Mouse (Mus musculus) brain, adult 2 months (tissue): ENCODE measurements around the gene Pan2.
"Not testable (repeated sequence)": the region's sequence is repeated elsewhere in the genome, so short reads cannot be mapped to it uniquely, and the experiment has no call there.

Source experiments
- DNase-seq: peaks from one replicate; pipeline ENCODE4 v3.0.0; 2011; ENCODE audit warnings: low read depth, low spot score

The Pan2 gene

GRCm38 (mm10) chr10:128303126-128304021 lies at the start of gene Pan2:
Gene Pan2 (plus strand): TSS chr10:128303335.
- DNase-seq = peak; percentile 100

- no peak for DNase-seq
Measured at GRCm38 (mm10) chr10:128253677-128254255, 49.4 kb upstream of the Pan2 start, which contains the start of gene Apon. Gene Apon (plus strand): TSS chr10:128254096.

- no peak for DNase-seq
Measured at GRCm38 (mm10) chr10:128255925-128256324, 47.2 kb upstream of the Pan2 start.

GRCm38 (mm10) chr10:128256328-128256727 lies 46.8 kb upstream of the Pan2 start:
- DNase-seq = peak; percentile 56

- peak; percentile 44 for DNase-seq
Measured at GRCm38 (mm10) chr10:128258953-128259352, 44.2 kb upstream of the Pan2 start.

- no peak for DNase-seq
Measured at GRCm38 (mm10) chr10:128259946-128260345, 43.2 kb upstream of the Pan2 start.

GRCm38 (mm10) chr10:128260376-128260775 lies 42.8 kb upstream of the Pan2 start:
- not testable (repeated sequence) for DNase-seq

- no peak for DNase-seq
Measured at GRCm38 (mm10) chr10:128262300-128262699, 40.8 kb upstream of the Pan2 start.

GRCm38 (mm10) chr10:128263393-128264310 lies 39.5 kb upstream of the Pan2 start:
- DNase-seq = peak; percentile 33

GRCm38 (mm10) chr10:128268371-128268770 lies 34.8 kb upstream of the Pan2 start, which contains the start of gene Apof:
Gene Apof (plus strand): TSS chr10:128268671.
- no peak for DNase-seq

- DNase-seq = no peak
Measured at GRCm38 (mm10) chr10:128269206-128269910, 33.8 kb upstream of the Pan2 start.

GRCm38 (mm10) chr10:128270287-128270841 lies 32.8 kb upstream of the Pan2 start, which contains the start of gene Stat2:
Gene Stat2 (plus strand): TSS chr10:128270559.
- DNase-seq = peak; percentile 100

GRCm38 (mm10) chr10:128270866-128271265 lies 32.3 kb upstream of the Pan2 start:
- no peak for DNase-seq

- DNase-seq = peak; percentile 57
Measured at GRCm38 (mm10) chr10:128271883-128272282, 31.3 kb upstream of the Pan2 start.

GRCm38 (mm10) chr10:128272819-128273439 lies 30.2 kb upstream of the Pan2 start:
- DNase-seq = not testable (repeated sequence)

GRCm38 (mm10) chr10:128275374-128275773 lies 27.8 kb upstream of the Pan2 start:
- not testable (repeated sequence) for DNase-seq

GRCm38 (mm10) chr10:128278158-128278557 lies 25.0 kb upstream of the Pan2 start:
- no peak for DNase-seq

GRCm38 (mm10) chr10:128280943-128281342 lies 22.2 kb upstream of the Pan2 start:
- DNase-seq = no peak

GRCm38 (mm10) chr10:128281682-128282081 lies 21.5 kb upstream of the Pan2 start:
- DNase-seq = no peak

GRCm38 (mm10) chr10:128282886-128283450 lies 20.2 kb upstream of the Pan2 start:
- DNase-seq = no peak
